Mouse (Mus musculus) ZHBTc4 (cell line): Measurements from ENCODE around the gene Pdxk.
"Not testable (repeated sequence)": the region's sequence is repeated elsewhere in the genome, so short reads cannot be mapped to it uniquely, and the experiment has no call there.

Source experiments
- DNase-seq: peaks from one replicate; pipeline ENCODE4 v3.0.0-alpha.2; 2011; ENCODE audit warnings: low read depth, low spot score

Pdxk gene

DNA sequence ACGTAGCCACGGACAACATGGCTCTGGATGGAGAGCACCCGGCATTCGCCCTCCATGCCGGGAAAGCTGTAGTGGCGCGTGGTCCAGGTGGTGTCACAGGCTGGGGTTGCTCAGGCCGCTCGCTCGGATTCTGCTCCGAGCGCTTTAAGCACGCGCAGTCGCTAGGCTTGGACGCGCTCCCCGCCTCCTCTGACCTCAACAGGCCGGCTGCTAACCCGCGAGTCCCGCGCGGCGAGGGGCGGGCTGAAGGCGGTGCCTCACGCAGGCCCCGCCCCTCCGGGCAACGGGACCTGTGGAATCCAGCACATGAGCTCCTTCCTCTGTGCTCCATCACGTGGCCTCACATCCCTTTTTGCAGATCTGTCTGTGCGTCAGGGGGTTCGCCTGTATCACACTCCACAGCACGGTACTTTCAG lies at the start of gene Pdxk:
Gene Pdxk (minus strand): TSS at position 184 of the 416 bp plus-strand sequence.
- DNase-seq = peak; percentile 98

DNA sequence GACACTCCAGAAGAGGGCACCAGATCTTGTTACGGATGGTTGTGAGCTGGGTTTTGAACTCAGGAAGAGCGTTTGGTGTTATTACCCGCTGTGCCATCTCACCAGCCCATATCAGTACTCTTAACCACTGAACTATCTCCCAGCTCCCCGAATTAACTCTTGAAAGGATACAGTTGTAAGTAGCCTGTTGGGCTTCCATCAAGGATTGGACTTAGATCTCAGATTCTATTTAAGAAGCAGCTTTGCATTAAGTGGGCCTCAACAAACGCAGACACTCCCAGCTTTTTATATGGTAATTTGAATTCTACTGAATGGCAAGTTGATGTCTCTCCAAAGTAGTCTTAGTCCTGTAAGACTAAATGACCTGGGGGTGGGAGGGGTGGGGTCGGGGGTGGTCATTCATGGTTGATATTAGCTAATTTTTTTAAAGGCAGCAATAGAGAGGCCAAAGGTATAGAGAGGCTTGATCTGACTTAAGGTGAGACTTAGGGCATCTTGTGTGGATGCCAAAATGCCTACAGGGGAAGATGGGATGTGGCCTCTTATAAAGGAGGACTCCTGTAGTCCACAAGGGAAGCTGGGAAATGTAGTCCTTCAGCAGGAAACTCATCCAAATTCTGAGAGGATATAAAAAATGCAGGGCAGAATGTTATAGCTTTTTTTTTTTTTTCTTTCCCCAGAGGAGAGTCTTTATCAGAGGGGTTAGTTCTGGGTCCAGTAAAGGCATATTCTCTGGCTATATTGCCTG lies 38.4 kb upstream of the Pdxk start:
- peak; percentile 60 for DNase-seq

DNA sequence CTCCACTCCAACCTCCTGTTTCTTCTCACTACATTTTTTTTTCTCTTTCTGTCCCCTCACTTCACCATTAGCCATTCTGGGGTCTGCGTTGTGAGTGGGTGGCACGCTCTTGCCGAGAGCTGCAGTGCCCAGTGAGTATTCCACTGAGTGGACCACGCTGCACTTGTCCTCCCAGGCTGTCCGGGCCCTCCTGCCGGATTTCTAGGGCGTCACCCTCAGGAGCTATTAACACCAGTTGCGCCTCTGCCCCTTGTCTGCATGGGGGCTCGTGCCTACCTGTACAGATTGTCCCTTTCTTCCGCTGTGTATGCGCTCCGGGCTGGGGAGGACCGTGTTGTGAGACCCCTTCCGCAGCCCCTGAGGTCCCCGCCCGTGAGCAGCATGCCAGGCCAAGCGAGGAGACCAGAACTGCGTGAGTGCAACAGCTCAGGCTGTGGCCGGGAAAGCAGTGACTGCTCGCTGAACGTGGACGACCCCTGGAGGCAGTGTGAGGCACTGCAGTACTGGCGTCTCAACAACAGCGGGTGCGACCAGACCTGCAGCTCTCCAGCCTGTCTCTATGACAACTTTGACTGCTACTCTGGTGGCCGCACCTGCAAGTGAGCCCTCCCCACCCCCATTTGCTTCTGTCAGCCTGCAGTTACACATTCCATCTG lies 22.8 kb upstream of the Pdxk start:
- DNase-seq = peak; percentile 92

- no peak for DNase-seq
These were observed 22.1 kb upstream of the Pdxk start for GRCm38 (mm10) chr10:78486871-78487270.

DNA sequence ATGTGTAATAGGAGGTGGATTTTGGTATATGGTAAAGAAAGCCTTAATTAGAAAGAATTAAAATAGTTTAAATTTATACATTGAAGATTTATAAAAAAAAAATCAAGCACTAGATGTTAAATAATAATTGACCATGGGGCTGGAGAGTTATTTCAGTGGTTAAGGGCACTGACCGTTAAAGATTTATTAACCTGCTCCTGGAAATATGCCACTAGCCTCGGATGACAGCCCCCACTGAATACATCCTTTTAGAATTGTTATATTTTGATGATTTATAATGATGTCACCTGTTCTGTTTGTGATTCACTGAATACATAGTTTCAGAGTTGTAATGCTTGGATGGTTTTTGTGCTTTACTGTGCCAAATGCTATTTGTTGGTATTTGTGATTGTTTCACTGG lies 20.6 kb upstream of the Pdxk start:
- DNase-seq = not testable (repeated sequence)

DNA sequence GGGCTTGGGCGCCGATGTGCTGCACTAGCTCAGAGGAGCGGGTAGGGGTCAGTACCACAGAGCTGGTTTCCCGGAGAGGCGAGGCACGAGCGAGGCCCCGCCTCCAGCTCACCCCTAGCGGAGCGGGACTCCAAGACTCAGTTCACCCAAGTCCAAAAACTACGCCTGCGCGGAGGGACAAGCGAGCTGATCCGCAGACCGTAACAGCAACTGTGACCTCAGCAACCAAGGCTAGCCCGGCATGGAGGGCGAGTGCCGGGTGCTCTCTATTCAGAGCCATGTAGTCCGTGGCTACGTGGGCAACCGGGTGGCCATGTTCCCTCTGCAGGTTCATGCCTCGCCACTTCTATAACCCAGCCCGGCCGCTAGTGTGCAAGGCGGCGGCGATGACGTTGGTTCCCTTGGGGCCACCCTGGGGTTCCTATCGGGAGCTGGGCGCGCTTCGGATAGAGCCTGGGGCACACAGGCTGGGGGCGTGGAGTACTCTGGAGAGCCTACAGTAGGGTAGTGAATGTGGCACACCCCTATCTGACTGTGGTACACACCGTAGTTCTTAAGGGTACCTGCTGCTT lies 17.2 kb upstream of the Pdxk start:
- peak; percentile 96 for DNase-seq

DNA sequence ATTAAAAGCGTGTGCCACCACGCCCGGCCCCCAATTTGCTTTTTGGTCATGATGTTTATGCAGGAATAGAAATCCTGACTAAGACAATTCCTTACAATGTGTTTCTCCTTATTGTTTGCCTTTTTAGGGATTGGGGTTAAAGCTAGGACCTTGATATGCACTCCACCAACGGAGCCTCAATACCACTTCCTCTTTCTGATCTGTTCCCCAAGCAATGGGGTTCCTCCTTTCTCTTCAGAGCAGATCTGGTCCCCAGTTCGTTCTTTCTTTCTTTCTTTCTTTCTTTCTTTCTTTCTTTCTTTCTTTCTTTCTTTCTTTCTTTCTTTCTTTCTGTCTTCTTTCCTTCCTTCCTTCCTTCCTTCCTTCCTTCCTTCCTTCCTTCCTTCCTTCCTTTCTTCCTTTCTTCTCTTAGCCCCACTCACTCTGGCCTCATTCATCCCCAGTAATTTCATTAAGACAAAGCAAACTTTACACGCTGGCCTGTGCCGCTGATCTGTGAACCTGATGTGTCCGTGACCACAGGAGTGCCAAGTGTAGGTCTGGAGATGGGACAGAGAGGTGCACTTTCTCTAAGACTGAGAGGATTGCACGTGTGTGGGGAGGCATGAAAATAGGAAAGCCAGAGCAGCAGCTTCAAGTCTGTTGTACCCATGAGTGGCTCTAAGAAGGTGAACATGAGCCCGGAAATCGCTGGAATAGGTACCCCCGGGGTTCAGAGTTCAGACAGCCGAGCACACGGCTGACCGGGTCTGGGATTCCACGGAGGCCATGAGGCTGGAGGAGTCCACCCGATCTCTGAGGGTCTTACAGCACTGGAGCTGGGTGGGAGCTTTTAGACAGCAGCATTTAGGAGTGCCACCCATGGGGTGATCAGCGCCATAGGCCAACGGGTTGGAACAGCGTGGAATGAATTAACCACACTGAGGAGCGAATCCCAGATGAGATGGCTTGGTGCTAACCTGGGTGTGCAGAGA lies 16.5 kb upstream of the Pdxk start:
- no peak for DNase-seq

GRCm38 (mm10) chr10:78476821-78477220 lies 12.0 kb upstream of the Pdxk start:
- DNase-seq = no peak

GRCm38 (mm10) chr10:78474759-78475158 lies 10.0 kb upstream of the Pdxk start:
- no peak for DNase-seq

DNA sequence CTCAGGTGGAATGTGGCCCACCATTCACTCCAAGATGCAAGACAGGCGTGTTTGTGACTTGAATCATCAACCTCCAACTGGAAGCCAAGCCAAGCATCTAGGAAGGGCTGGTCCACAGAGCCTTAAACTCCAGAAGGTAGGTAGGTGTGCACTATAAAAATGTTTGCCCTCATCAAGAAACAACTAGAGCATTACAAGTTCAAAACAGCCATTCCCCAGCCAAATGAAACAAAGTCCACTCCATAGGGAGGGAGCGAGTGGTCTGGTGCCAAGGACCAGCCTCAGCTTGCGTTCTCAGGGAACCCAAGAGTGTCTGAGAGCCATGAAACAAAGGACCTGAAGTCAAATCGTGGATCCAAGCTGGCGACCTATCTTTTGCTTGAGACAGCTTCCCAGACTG lies 8.7 kb upstream of the Pdxk start:
- no peak for DNase-seq

DNA sequence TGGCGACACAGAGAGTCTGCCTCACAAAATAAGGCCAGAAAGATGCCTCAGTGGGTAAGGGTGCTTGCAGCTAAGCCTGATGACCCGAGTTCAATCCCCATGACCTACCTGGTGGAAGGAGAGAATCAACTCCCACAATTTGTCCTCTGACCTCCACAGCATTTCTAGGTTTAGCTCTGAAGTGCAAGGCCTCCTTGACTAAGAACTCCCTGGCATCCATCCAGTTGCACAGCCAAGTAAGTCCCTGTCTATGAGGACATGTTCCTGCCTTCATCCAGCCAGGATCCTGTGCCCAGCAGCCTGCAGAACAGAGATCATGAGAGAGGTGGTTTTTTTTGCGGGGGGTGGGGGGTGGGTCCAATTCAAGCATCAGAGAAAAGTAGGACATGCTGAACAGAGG lies 7.3 kb upstream of the Pdxk start:
- DNase-seq = no peak

- DNase-seq = no peak
These were observed 6.0 kb upstream of the Pdxk start for GRCm38 (mm10) chr10:78470582-78471313.

DNA sequence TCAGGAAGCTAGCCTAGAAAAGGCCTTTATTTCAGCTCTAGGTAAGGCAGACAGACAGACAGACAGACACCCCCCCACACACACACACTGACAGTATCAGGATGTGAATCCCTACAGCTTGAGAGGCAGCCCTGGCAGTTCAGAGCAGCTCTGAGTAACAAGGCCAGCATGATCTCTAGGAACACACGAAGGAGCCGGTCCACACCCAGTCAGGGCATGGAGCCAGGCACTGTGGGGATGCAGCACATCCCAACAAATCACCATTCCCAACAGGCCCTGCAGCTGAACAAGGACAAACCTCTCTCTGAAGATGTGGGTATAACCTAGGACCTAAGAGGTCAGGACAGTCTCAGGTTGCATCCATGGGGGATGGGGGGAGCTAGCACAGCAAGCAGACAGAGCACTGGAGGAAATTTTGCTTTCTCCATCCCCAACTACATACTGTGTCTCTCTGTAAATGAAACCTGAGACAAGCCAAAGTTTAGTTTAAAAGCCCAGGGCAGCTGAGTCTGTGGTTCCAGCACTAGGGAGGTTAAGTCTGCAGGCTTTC lies 3.1 kb upstream of the Pdxk start:
- DNase-seq = no peak

GRCm38 (mm10) chr10:78466647-78467046 lies 1.9 kb upstream of the Pdxk start:
- DNase-seq = no peak

- DNase-seq = no peak
These were observed 697 bp upstream of the Pdxk start for GRCm38 (mm10) chr10:78465472-78465871.

DNA sequence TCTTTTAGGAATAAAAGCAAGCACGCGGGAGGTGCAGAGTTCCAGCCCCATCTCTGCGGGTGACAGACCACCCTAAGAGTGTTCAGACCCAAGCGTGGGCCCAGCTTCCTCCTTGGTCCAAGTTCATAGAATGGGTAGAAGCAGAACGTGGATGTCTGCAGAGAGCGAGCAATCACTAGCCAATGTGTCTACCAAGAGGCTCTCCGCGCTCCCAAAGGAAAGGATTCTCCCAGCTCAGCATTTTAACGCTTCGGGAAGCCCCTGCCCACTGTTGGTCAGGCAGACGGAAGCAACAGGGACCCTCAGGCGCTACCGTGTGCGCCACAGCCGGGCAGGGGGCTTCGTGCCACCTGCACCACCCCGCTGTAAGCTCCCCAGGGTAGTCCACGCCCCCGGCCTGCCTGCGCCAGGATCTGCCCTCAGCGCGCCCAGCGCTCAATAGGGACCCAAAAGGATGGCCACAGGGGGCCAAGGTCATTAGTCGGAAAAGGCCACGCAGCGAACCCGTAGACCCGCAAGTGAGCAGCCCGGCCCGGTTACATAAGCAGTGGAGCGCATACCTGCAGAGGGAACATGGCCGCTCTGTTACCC lies 479 bp downstream of the Pdxk start:
- peak; percentile 39 for DNase-seq

GRCm38 (mm10) chr10:78463769-78464167 lies 1.0 kb downstream of the Pdxk start:
- peak; percentile 37 for DNase-seq

GRCm38 (mm10) chr10:78462945-78463768 lies 1.6 kb downstream of the Pdxk start:
- peak; percentile 89 for DNase-seq

DNA sequence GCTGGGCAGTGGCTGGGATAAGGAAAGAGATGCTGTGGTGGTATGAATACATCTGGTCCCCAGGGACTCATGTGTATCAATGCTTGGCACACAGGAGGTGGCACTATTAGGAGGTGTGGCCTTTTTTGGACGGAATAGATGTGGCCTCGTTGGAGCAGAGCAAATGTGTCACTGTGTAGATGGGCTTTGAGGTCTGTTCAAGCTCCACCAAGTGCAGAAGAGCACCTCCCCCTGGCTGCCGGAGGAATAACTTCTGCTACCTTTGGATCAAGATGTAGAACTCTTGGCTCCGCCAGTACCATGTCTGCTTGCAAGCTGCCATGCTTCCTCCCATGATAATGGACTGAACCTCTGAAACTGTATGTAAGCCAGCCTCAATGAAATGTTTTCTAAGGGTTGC lies 3.0 kb downstream of the Pdxk start:
- peak; percentile 61 for DNase-seq
